Mouse (Mus musculus) liver, embryonic 14.5 days (tissue): ENCODE measurements around the gene Dlgap4. TPM values are rescaled to one million over a fixed set of nuclear protein-coding genes. Genes with fewer than 3 reads are reported as not detected.

Experiments used
- ATAC-seq: fragments of 200-750 bp; cut with Nextera tagmentation; 2 replicates; pipeline ENCODE4 v1.8.0; 2017; ENCODE audit warnings: moderate number of reproducible peaks, mild to moderate bottlenecking, moderate library complexity; ENCODE audit not compliant: insufficient read depth
- DNase-seq, 3 experiments: peaks; one replicate each; pipeline ENCODE4 v3.0.0-alpha.2; 2012 to 2013; ENCODE audit warnings: low read depth in 3 of 3, low spot score in 3 of 3
- H3K27ac ChIP-seq: fragments of 300-500 bp; sonication (generic); 2 replicates; pipeline ENCODE4 v1.5.1; 2014; ENCODE audit warnings: moderate library complexity, mild to moderate bottlenecking, control low read depth, inconsistent platforms
- H3K27me3 ChIP-seq: fragments of 300-500 bp; sonication (generic); 2 replicates; pipeline ENCODE4 v1.6.1; 2014; ENCODE audit warnings: mild to moderate bottlenecking, low read length, moderate library complexity; ENCODE audit not compliant: control insufficient read depth, insufficient read depth
- H3K36me3 ChIP-seq: fragments of 300-500 bp; sonication (generic); replicated peaks from 2 replicates; pipeline ENCODE4 v1.6.1; 2014; ENCODE audit warnings: low read depth; ENCODE audit not compliant: control insufficient read depth, insufficient read depth
- H3K4me1 ChIP-seq, 2 experiments: fragments of 200-500 bp in 1 of 2; fragments of 300-500 bp in 1 of 2; sonication (generic) in 1 of 2; replicated peaks; 2 replicates each; pipeline ENCODE4 v1.6.1; 2012 to 2014; ENCODE audit warnings: antibody characterized with exemption in 1 of 2, inconsistent platforms in 1 of 2, low read length in 1 of 2; ENCODE audit not compliant: control insufficient read depth in 2 of 2, insufficient read depth in 2 of 2
- H3K4me2 ChIP-seq: fragments of 300-500 bp; sonication (generic); 2 replicates; pipeline ENCODE4 v1.6.1; 2014; ENCODE audit warnings: low read depth, mild to moderate bottlenecking, control low read depth, moderate library complexity
- H3K4me3 ChIP-seq, 2 experiments: fragments of 200-500 bp in 1 of 2; fragments of 300-500 bp in 1 of 2; sonication (generic) in 1 of 2; 2 replicates each; pipeline ENCODE4 v1.5.1; 2012 to 2014; ENCODE audit warnings: low read depth in 2 of 2, low read length in 2 of 2, mild to moderate bottlenecking in 2 of 2, control low read depth in 1 of 2, inconsistent platforms in 1 of 2, moderate library complexity in 1 of 2; ENCODE audit not compliant: insufficient read depth in 1 of 2
- H3K9ac ChIP-seq: fragments of 300-500 bp; sonication (generic); replicated peaks from 2 replicates; pipeline ENCODE4 v1.6.1; 2014; ENCODE audit warnings: mild to moderate bottlenecking, control low read depth, moderate library complexity
- H3K9me3 ChIP-seq: fragments of 300-500 bp; sonication (generic); 2 replicates; pipeline ENCODE4 v1.6.1; 2016; ENCODE audit warnings: low read length, mixed read lengths; ENCODE audit not compliant: control insufficient read depth
- CTCF ChIP-seq: IDR thresholded peaks from 2 replicates; pipeline ENCODE4 v1.5.1; 2016; ENCODE audit warnings: antibody characterized with exemption, low read depth, control low read depth
- EP300 ChIP-seq: IDR thresholded peaks from 2 replicates; pipeline ENCODE4 v1.6.1; 2016; ENCODE audit warnings: antibody characterized with exemption, low read depth
- WGBS: fragments of 180-500 bp; shearing (Covaris S2); extraction: QIAGEN DNeasy Blood & Tissue Kit; methylation state at CpG from one replicate; pipeline ENCODE4 v1.1.7; 2014; ENCODE audit not compliant: insufficient replicate concordance; 5-methylcytosine and 5-hydroxymethylcytosine counted together
- polyA plus RNA-seq, 2 experiments: library from polyadenylated mRNA; depleted of rRNA in 1 of 2; stranded (reverse) in 1 of 2; unstranded in 1 of 2; fragments of >200 nt; fragmentation: Nextera tagmentation in 1 of 2; extraction: Ambion mirVana in 1 of 2; gene quantifications; 2 replicates each; pipeline versions ENCODE4 v1.2.1 to v1.2.3; 2012 to 2014

Gene Dlgap4
- polyA plus RNA-seq, 2 experiments = 6.6 to 9.7 TPM

DNA sequence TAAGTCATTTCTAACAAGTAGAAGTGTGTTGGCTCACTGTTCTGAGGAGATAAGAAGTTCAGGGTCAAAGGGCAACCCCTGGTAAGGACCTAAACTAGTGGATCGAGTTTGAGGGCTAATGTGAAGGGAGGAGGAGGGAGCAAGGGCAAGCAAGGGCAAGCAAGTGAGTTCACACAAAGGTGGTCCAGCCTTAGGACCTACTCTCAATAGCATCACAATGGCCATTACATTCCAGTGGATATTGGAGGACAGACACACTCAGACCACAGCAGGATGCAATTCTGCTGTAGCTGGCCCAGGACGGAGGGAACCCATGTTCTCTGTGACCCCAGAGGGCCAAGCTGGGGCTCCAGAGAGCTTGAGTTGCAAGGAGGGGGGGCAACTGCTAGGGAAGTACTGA is 77.3 kb downstream of the Dlgap4 start:
- Histone ChIP-seq H3K4me3 (no peak overlapping the region), H3K9ac (no peak overlapping the region), H3K4me2 (no peak overlapping the region), H3K27me3 (no peaks in the 10 kb centered on the region), H3K9me3 (no peaks in the 10 kb centered on the region), H3K4me1 (no peaks in the 10 kb centered on the region), H3K27ac (no peak overlapping the region), H3K36me3 (no peaks in the 10 kb centered on the region)
- 29% methylated on average over 2 of the region's 2 CpGs for WGBS
- DNase-seq = no peak
- TF ChIP-seq EP300 (no peak), CTCF (no peak)
- ATAC-seq = no peak

DNA sequence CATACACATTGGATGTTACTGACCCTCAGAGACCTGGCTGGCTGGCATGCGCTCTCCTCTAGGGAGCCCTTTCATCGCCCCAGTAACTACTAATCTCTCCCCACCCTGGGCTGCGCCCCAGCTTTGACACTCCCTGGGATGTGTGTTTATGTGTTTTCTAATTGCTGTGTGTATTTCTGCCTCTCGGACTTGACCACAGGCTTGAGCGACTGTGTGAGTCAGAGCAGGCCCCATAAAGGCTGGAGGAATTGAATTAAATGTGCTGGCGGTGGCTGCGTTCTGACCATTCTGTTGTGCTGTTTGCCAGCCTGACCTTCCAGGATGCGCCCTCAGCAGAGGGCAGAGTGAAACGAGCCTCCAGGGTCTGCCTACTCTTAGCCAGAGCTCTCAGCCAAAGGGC is 78.2 kb downstream of the Dlgap4 start:
- Histone ChIP-seq H3K27me3 (no peaks in the 10 kb centered on the region; the same call in 1 of the 2 replicates), H3K36me3 (no peaks in the 10 kb centered on the region), H3K9me3 (no peaks in the 10 kb centered on the region), H3K4me3 (no peak overlapping the region), H3K4me2 (no peak overlapping the region), H3K4me1 (no peaks in the 10 kb centered on the region), H3K9ac (no peak overlapping the region), H3K27ac (no peak overlapping the region)
- TF ChIP-seq EP300 = no peak
- no peak for TF ChIP-seq CTCF
- WGBS = 55% methylated on average over 9 of the region's 9 CpGs
- ATAC-seq = no peak
- no peak for DNase-seq

DNA sequence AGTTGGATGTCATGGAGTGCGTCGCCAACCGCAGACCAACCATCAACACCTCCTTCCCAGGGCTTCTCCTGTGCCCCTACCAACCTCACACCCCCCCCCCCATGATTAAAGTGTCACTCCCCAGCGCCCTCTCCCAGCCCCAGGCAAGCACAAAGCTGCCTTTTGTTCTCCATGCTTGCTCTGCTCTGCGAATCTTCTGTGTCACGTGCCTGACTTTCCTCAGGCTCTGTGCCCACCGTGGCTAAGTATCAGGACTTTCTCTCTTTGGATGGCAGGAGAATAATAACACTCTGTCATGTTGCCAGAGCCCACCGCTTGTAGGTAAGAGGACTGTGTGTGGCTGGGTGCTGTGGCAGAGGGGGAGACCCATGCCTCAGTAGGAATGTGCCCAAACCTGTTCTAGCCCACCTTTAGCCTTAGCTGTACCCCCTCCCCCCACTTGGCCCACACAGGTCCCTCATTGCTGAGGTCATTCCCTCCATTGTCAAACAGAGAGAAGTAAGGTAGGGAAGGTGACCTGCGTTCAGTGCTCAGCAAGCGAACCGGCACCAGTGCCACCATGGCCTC is 79.8 kb downstream of the Dlgap4 start:
- DNase-seq (no peak), ATAC-seq (no peak)
- 57% methylated on average over 11 of the region's 11 CpGs for WGBS
- Histone ChIP-seq H3K4me2 (no peak overlapping the region), H3K4me1 (no peaks in the 10 kb centered on the region), H3K27me3 (no peaks in the 10 kb centered on the region; the same call in 1 of the 2 replicates), H3K9ac (no peak overlapping the region), H3K36me3 (no peaks in the 10 kb centered on the region), H3K27ac (no peak overlapping the region), H3K4me3 (no peak overlapping the region), H3K9me3 (no peaks in the 10 kb centered on the region)
- TF ChIP-seq EP300 = no peak
- TF ChIP-seq CTCF = no peak

DNA sequence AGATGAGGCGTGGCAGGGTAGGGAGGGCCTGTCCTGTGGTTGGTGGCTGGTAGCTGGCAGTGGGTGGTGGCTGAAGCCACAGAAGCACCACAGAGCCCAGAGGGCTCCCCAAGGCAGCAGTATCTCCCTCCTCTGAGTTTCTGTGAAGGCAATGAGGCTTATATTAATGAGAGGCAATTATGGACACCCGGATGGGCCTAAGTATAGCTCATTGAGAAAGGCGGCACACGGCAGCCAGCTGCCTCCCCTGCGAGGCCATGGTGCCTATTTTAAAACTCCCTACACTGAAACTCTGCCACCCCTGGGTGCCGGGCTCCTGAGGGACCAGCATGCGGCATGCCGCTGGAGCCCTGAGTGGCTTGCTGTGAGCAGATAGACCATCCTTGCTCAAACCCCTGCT is 83.8 kb downstream of the Dlgap4 start:
- no peaks in the 10 kb centered on the region; the same call in 1 of the 2 replicates for H3K27me3 ChIP-seq
- ATAC-seq = no peak
- TF ChIP-seq EP300 = no peak
- no peak for TF ChIP-seq CTCF
- DNase-seq = no peak
- no peaks in the 10 kb centered on the region for H3K36me3 ChIP-seq
- no peak overlapping the region for H3K9ac ChIP-seq
- H3K4me1 ChIP-seq = no peaks in the 10 kb centered on the region
- H3K27ac ChIP-seq = no peak overlapping the region
- 67% methylated on average over 8 of the region's 8 CpGs for WGBS
- H3K4me3 ChIP-seq = no peak overlapping the region
- no peak overlapping the region for H3K4me2 ChIP-seq
- no peaks in the 10 kb centered on the region for H3K9me3 ChIP-seq

DNA sequence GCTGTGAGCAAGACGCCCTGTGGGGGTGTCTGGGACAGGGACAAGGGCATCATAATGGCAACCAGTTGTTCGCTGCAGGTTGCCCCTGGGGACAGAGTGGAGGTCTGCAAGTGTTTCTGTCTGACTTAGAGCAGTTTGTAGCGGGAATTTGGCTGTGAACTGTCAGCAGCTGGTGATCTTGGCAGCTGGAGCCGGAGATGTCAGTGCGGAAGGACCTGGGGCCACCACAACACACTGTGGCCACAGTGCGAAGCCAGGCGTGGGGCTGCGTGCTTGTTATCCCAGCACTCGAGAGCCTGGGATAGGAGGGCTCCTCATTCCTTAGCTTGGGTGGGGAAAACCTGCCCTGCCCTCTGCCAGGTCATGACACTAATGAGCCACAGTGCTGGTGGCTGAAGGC is 84.7 kb downstream of the Dlgap4 start:
- no peak overlapping the region for H3K9ac ChIP-seq
- no peak for ATAC-seq
- H3K27me3 ChIP-seq = no peaks in the 10 kb centered on the region; the same call in 1 of the 2 replicates

More for the DNA sequence above, 84.7 kb downstream of the Dlgap4 start:
- H3K36me3 ChIP-seq = no peaks in the 10 kb centered on the region
- H3K9me3 ChIP-seq = no peaks in the 10 kb centered on the region
- DNase-seq = no peak
- H3K4me3 ChIP-seq = no peak overlapping the region
- H3K4me1 ChIP-seq = no peaks in the 10 kb centered on the region
- TF ChIP-seq CTCF (no peak), EP300 (no peak)
- H3K4me2 ChIP-seq = no peak overlapping the region
- H3K27ac ChIP-seq = no peak overlapping the region
- WGBS = 64% methylated on average over 9 of the region's 9 CpGs
